Mouse (Mus musculus): ENCODE measurements around the gene Kifc5b. TPM values are rescaled to one million over a fixed set of nuclear protein-coding genes. Genes with fewer than 3 reads are reported as not detected.

Kifc5b gene
- polyA plus RNA-seq, 1 experiment from 2014 or later: 6.4 TPM

DNA sequence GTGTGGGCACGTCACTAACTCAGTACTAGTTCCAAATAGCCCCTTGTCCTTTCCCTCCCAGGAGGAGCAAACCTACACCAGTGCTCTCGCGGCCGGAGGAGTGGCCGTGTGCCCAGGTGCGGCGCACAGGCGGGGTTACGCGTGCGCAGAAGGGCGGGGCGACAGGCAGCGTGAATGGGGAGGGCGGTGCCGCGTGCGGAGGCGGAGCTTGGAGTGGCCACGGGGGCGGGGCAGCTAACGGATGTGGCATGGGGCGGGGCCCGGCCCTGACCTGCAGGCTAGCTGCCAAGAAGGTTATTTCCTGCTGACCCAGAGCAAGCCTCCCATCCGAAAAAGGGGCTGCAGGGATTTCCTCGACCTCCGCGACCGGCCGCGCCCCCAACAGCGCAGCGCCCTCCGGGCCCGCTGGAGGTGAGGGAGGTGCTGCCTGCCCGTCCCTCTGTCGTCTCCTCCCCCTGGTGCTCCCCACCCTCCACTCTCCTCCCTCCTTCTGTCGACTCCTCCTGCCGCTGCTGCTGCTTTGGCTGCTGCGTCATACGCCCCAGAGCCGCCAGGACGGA is 16.0 kb downstream of the Kifc5b start, which contains the start of gene Phf1:
Gene Phf1 (plus strand): TSS at position 214 of the 560 bp plus-strand sequence.
- Histone ChIP-seq H3K27me3 (ENCODE audit: control insufficient read depth, insufficient read depth, low read length) (no peaks in the 10 kb centered on the region), H3K9ac (ENCODE audit: low read length) (peak within 1 kb of the TSS; percentile 94), H3K4me1 (ENCODE audit: control insufficient read depth, insufficient read depth, low read length) (peaks cover 14% of the 10 kb centered on the region), H3K4me3 (replicated peaks; ENCODE audit: low read length) (peak within 1 kb of the TSS; percentile 82), H3K27ac (ENCODE audit: low read length) (peak within 1 kb of the TSS; percentile 86), H3K4me2 (ENCODE audit: low read depth, low read length) (peak within 1 kb of the TSS; percentile 94), H3K36me3 (ENCODE audit: control insufficient read depth, insufficient read depth, low read length) (peaks cover 4% of the 10 kb centered on the region; the same call in 1 of the 2 replicates), H3K9me3 (replicated peaks; ENCODE audit: control insufficient read depth, low read length) (no peaks in the 10 kb centered on the region)
- WGBS: under 1% methylated on average over 42 of the region's 43 CpGs
- ATAC-seq (ENCODE audit: insufficient read depth, low FRiP score): peak; percentile 93

DNA sequence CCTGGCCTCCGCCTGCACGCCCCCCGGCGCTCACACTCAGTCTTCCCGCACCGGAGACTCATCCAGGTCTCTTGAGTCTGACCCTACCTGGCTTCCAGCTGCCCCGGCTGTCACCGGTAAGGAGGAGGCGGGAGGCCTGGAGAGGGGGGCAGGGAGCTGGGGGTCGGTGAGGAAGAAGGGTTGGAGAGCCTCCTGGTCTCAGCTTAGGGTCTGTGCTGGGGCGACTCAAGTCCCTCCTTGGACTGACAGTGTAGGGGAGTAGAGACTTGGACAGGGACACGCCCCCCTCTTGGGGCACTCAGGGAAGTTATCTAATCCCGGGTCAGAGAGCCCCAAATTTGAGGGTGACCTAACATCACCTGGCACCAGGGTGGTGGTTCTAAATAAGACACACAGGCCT is 16.5 kb downstream of the Kifc5b start:
- H3K4me2 ChIP-seq (ENCODE audit: low read depth, low read length): peak overlapping the region; percentile 94
- no peaks in the 10 kb centered on the region for H3K9me3 ChIP-seq (replicated peaks; ENCODE audit: control insufficient read depth, low read length)
- H3K9ac ChIP-seq (ENCODE audit: low read length): peak overlapping the region; percentile 94
- ATAC-seq (ENCODE audit: insufficient read depth, low FRiP score): peak; percentile 8; the same call in 1 of the 2 replicates
- H3K4me3 ChIP-seq (replicated peaks; ENCODE audit: low read length): peak overlapping the region; percentile 82
- peaks cover 19% of the 10 kb centered on the region for H3K4me1 ChIP-seq (ENCODE audit: control insufficient read depth, insufficient read depth, low read length)
- no peaks in the 10 kb centered on the region for H3K27me3 ChIP-seq (ENCODE audit: control insufficient read depth, insufficient read depth, low read length)
- H3K36me3 ChIP-seq (ENCODE audit: control insufficient read depth, insufficient read depth, low read length): peaks cover 4% of the 10 kb centered on the region; the same call in 1 of the 2 replicates
- WGBS: 5% methylated on average over 13 of the region's 13 CpGs
- peak overlapping the region; percentile 86 for H3K27ac ChIP-seq (ENCODE audit: low read length)

DNA sequence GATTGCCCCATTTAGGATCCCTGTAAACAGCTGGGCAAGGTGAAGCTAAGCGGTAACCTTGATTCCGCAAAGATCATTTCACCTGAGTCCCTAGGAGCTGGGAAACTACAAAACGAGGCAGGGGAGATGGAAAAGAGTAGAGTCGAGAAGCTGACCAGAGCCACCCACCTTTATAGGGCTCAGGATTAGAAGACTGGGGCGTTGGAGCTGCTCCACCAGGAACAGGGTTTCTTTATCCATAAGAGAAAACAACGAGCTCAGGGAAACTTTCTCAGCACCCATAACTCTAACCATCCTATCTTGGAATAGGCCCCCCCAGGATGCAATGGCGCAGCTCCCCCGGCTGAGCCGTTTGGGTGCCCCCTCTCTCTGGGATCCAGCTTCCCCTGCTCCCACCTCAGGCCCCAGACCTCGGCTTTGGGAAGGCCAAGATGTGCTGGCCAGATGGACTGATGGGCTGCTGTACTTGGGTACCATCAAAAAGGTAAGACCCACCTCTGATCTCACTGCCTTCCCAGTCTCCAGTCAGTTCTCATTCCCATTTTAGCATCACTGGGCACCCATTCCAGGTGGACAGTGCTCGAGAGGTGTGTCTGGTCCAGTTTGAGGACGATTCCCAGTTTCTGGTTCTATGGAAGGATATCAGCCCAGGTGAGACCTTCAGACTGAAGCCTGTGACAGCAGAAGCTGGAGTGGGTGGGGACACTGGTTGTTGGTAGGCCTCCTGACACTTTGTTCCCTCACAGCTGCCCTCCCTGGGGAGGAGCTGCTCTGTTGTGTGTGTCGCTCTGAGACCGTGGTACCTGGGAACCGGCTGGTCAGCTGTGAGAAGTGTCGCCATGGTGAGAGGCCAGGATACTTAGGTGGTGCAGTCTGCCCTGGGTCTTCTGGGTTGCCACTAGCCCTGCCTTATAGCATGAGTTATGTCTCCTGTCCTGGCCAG is 17.3 kb downstream of the Kifc5b start:
- 77% methylated on average over 16 of the region's 16 CpGs for WGBS
- H3K9ac ChIP-seq (ENCODE audit: low read length): peak overlapping the region; percentile 94
- no peak overlapping the region for H3K27ac ChIP-seq (ENCODE audit: low read length)
- H3K27me3 ChIP-seq (ENCODE audit: control insufficient read depth, insufficient read depth, low read length): no peaks in the 10 kb centered on the region
- H3K4me2 ChIP-seq (ENCODE audit: low read depth, low read length): peak overlapping the region; percentile 94
- H3K36me3 ChIP-seq (ENCODE audit: control insufficient read depth, insufficient read depth, low read length): peaks cover 4% of the 10 kb centered on the region; the same call in 1 of the 2 replicates
- ATAC-seq (ENCODE audit: insufficient read depth, low FRiP score): no peak
- peaks cover 20% of the 10 kb centered on the region for H3K4me1 ChIP-seq (ENCODE audit: control insufficient read depth, insufficient read depth, low read length)
- H3K4me3 ChIP-seq (replicated peaks; ENCODE audit: low read length): peak overlapping the region; percentile 82
- no peaks in the 10 kb centered on the region for H3K9me3 ChIP-seq (replicated peaks; ENCODE audit: control insufficient read depth, low read length)

DNA sequence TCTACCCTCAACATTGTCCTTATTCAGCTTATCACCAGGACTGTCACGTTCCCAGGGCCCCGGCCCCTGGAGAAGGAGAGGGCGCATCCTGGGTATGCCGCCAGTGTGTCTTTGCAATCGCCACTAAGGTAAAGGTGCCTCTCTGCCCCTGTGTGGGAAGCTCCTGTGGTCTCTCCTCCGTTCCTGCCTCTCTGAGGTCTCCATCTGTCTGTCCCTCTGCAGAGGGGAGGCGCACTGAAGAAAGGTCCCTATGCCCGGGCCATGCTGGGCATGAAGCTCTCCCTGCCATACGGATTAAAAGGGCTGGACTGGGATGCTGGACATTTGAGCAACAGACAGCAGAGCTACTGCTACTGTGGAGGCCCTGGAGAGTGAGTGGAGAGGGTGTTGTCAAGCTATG is 18.1 kb downstream of the Kifc5b start:
- H3K4me2 ChIP-seq (ENCODE audit: low read depth, low read length): no peak overlapping the region
- no peak overlapping the region for H3K4me3 ChIP-seq (replicated peaks; ENCODE audit: low read length)
- WGBS: 85% methylated on average over 9 of the region's 9 CpGs
- H3K27me3 ChIP-seq (ENCODE audit: control insufficient read depth, insufficient read depth, low read length): no peaks in the 10 kb centered on the region
- no peak overlapping the region for H3K27ac ChIP-seq (ENCODE audit: low read length)
- no peak for ATAC-seq (ENCODE audit: insufficient read depth, low FRiP score)
- peaks cover 4% of the 10 kb centered on the region; the same call in 1 of the 2 replicates for H3K36me3 ChIP-seq (ENCODE audit: control insufficient read depth, insufficient read depth, low read length)
- peaks cover 22% of the 10 kb centered on the region for H3K4me1 ChIP-seq (ENCODE audit: control insufficient read depth, insufficient read depth, low read length)
- no peak overlapping the region for H3K9ac ChIP-seq (ENCODE audit: low read length)
- H3K9me3 ChIP-seq (replicated peaks; ENCODE audit: control insufficient read depth, low read length): no peaks in the 10 kb centered on the region

DNA sequence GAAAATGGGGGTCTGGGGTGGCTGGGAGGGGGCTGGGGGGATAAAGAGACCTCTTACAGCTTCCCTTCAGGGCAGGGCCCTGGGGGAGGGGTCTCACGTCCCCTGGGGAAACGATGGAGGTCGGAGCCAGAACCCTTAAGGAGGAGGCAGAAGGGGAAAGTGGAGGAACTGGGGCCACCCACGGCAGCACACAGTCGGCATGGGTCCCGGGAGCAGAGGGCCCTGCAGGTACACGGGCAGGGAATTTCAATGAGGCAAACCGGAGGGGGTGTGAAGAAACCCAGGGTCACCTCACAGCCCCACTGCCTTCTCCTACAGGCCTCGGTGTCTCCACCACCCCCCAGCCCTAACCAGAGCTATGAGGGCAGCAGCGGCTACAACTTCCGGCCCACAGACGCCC is 19.6 kb downstream of the Kifc5b start:
- Histone ChIP-seq H3K4me1 (ENCODE audit: control insufficient read depth, insufficient read depth, low read length) (peaks cover 31% of the 10 kb centered on the region), H3K27ac (ENCODE audit: low read length) (no peak overlapping the region), H3K4me2 (ENCODE audit: low read depth, low read length) (no peak overlapping the region), H3K9me3 (replicated peaks; ENCODE audit: control insufficient read depth, low read length) (no peaks in the 10 kb centered on the region), H3K9ac (ENCODE audit: low read length) (no peak overlapping the region), H3K4me3 (replicated peaks; ENCODE audit: low read length) (no peak overlapping the region), H3K27me3 (ENCODE audit: control insufficient read depth, insufficient read depth, low read length) (no peaks in the 10 kb centered on the region), H3K36me3 (ENCODE audit: control insufficient read depth, insufficient read depth, low read length) (peaks cover 4% of the 10 kb centered on the region; the same call in 1 of the 2 replicates)
- 85% methylated on average over 12 of the region's 12 CpGs for WGBS
- no peak for ATAC-seq (ENCODE audit: insufficient read depth, low FRiP score)

DNA sequence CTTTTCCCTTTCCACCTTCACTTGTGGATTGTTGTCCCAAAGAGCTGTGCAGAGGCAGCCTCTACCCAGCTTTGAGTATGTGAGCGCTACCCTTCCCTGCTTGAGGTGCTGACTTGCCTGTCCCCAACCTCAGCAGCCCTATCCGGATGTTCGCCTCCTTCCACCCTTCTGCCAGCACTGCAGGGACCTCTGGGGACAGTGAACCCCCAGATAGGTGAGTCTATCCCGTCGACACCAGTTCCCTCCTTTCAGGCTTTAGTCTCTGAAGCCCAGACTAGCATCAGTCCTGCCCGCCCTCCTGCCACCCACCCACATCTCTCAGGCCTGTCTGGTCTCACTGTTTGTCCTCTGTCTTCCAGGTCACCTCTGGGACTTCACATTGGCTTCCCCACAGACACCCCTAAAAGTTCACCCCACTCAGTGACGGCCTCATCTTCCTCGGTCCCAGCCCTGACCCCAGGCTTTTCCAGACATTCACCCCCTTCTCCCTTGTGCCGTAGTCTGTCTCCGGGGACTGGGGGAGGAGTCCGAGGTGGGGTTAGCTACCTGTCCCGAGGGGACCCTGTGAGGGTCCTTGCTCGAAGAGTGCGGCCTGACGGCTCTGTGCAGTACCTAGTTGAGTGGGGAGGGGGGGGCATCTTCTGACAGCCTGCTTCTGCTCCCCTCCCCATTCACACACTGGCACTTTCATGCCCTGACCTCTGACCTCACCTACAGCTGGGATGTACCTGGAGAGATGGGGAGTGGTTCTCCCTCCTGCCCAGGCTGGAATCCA is 20.2 kb downstream of the Kifc5b start:
- peaks cover 31% of the 10 kb centered on the region for H3K4me1 ChIP-seq (ENCODE audit: control insufficient read depth, insufficient read depth, low read length)
- 0 out of 2 replicates have a peak overlapping the region, but pooled peaks have one; percentile 99 for H3K4me2 ChIP-seq (ENCODE audit: low read depth, low read length)
- no peak for ATAC-seq (ENCODE audit: insufficient read depth, low FRiP score)
- WGBS: 81% methylated on average over 15 of the region's 15 CpGs
- no peaks in the 10 kb centered on the region for H3K27me3 ChIP-seq (ENCODE audit: control insufficient read depth, insufficient read depth, low read length)
- H3K27ac ChIP-seq (ENCODE audit: low read length): no peak overlapping the region
- no peak overlapping the region for H3K9ac ChIP-seq (ENCODE audit: low read length)
- H3K4me3 ChIP-seq (replicated peaks; ENCODE audit: low read length): no peak overlapping the region
- no peaks in the 10 kb centered on the region for H3K9me3 ChIP-seq (replicated peaks; ENCODE audit: control insufficient read depth, low read length)
- H3K36me3 ChIP-seq (ENCODE audit: control insufficient read depth, insufficient read depth, low read length): peaks cover 4% of the 10 kb centered on the region; the same call in 1 of the 2 replicates

DNA sequence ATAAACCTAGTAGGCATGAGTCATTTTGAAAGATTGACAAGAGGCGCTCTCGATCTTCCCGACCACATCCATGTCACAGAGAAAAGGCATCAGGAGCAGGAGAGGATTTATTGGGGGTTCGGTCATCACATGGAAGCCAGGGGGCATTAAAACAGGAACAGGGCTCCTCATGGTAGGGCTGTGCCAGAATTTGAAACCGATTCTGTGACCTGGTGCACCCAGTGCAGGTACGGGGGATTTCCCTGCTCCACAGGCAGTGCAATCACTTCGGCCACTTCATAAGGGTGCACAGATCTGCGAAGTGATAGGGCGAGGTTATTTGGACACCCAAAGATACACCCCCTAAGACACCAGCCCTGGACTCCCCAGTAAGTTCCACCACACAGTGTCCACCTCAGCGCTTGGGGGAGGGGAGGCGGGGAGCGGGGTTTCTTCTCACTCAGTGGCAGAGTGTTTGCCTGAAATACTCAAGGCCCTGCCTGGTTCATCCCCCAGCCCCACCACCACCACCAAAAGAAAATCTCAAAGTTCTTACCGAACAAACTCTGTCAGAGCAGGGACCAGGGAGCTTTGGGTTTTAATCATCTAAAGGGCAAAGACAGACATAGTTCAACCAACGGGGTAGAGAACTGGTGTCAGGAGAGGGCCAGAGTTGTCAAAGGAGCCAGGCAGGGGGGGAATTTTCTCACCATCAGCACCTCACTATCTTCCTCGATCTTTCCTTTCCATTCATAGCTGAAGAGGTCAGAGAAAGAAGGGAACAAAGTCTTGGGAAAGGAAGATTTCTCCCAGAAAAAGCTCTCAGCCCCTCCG is 21.2 kb downstream of the Kifc5b start:
- WGBS: 40% methylated on average over 16 of the region's 16 CpGs
- Histone ChIP-seq H3K36me3 (ENCODE audit: control insufficient read depth, insufficient read depth, low read length) (peaks cover 4% of the 10 kb centered on the region; the same call in 1 of the 2 replicates), H3K4me2 (ENCODE audit: low read depth, low read length) (peak overlapping the region; percentile 99), H3K9ac (ENCODE audit: low read length) (peak overlapping the region; percentile 80), H3K9me3 (replicated peaks; ENCODE audit: control insufficient read depth, low read length) (no peaks in the 10 kb centered on the region), H3K27ac (ENCODE audit: low read length) (peak overlapping the region; percentile 97; the same call in 1 of the 2 replicates), H3K4me1 (ENCODE audit: control insufficient read depth, insufficient read depth, low read length) (peaks cover 29% of the 10 kb centered on the region), H3K27me3 (ENCODE audit: control insufficient read depth, insufficient read depth, low read length) (no peaks in the 10 kb centered on the region), H3K4me3 (replicated peaks; ENCODE audit: low read length) (peak overlapping the region; percentile 83)
- ATAC-seq (ENCODE audit: insufficient read depth, low FRiP score): no peak

DNA sequence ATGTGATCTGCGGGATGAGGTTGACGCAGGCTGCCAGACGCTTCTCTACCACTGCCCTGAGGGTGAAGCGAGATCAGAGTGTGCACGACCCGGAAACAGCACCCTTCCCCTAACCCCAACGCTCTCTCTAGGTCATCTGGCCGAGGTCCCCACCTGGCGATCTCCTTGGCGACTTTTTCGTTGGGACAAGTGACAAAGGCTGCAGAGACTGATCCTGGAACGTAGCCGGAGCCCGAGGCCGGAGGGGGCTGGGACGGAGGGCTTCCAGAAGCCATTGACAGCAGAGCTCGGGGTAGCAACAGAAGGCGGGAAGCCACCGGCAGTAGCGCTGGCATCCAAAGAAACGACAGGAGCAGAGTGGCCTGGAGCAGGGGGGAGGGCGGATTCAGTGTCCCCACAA is 21.8 kb downstream of the Kifc5b start:
- peak overlapping the region; percentile 80 for H3K9ac ChIP-seq (ENCODE audit: low read length)
- H3K4me2 ChIP-seq (ENCODE audit: low read depth, low read length): peak overlapping the region; percentile 99
- no peak for ATAC-seq (ENCODE audit: insufficient read depth, low FRiP score)
- H3K9me3 ChIP-seq (replicated peaks; ENCODE audit: control insufficient read depth, low read length): no peaks in the 10 kb centered on the region
- peak overlapping the region; percentile 97 for H3K27ac ChIP-seq (ENCODE audit: low read length)
- no peaks in the 10 kb centered on the region for H3K27me3 ChIP-seq (ENCODE audit: control insufficient read depth, insufficient read depth, low read length)
- H3K4me1 ChIP-seq (ENCODE audit: control insufficient read depth, insufficient read depth, low read length): peaks cover 25% of the 10 kb centered on the region
- peak overlapping the region; percentile 83 for H3K4me3 ChIP-seq (replicated peaks; ENCODE audit: low read length)
- peaks cover 4% of the 10 kb centered on the region; the same call in 1 of the 2 replicates for H3K36me3 ChIP-seq (ENCODE audit: control insufficient read depth, insufficient read depth, low read length)
- WGBS: under 1% methylated on average over 22 of the region's 22 CpGs
